Mouse (Mus musculus): ENCODE measurements at regions not wholly inside any gene's neighbourhood (a gene's known extent, or its start where the extent isn't known, plus 50 kb on each side); places are given as distances from the start of the nearest gene placed in this dataset.
A peak's percentile ranks its signal among the peaks of the same experiment; 100 is the strongest.

GRCm38 (mm10) chr12:25192216-25192615 is 95.3 kb upstream of the Id2 start:
- peaks cover 18% of the 10 kb centered on the region for H3K4me1 ChIP-seq
- 87% methylated on average over 6 of the region's 6 CpGs for WGBS
- no peak overlapping the region for H3K4me2 ChIP-seq
- H3K9ac ChIP-seq, result no peak overlapping the region
- H3K27me3 ChIP-seq, result no peaks in the 10 kb centered on the region
- no peaks in the 10 kb centered on the region for H3K9me3 ChIP-seq
- ATAC-seq (ENCODE audit: borderline replicate concordance, extremely low read depth, low FRiP score, low TSS enrichment), result no peak
- H3K4me3 ChIP-seq, result no peak overlapping the region
- H3K27ac ChIP-seq, result no peak overlapping the region
- no peaks in the 10 kb centered on the region for H3K36me3 ChIP-seq

GRCm38 (mm10) chr12:25190360-25190759 is 93.4 kb upstream of the Id2 start:
- H3K9ac ChIP-seq, result no peak overlapping the region
- no peak overlapping the region for H3K4me3 ChIP-seq
- 41% methylated on average over 6 of the region's 6 CpGs for WGBS
- H3K9me3 ChIP-seq, result no peaks in the 10 kb centered on the region
- H3K36me3 ChIP-seq, result no peaks in the 10 kb centered on the region
- H3K27ac ChIP-seq, result no peak overlapping the region
- H3K4me1 ChIP-seq, result peaks cover 14% of the 10 kb centered on the region
- ATAC-seq (ENCODE audit: borderline replicate concordance, extremely low read depth, low FRiP score, low TSS enrichment), result peak; percentile 59; the same call in 1 of the 2 replicates
- H3K4me2 ChIP-seq, result no peak overlapping the region
- H3K27me3 ChIP-seq, result no peaks in the 10 kb centered on the region

- Histone ChIP-seq H3K4me2 (no peak overlapping the region), H3K27ac (no peak overlapping the region), H3K9me3 (no peaks in the 10 kb centered on the region), H3K4me1 (peaks cover 14% of the 10 kb centered on the region), H3K9ac (no peak overlapping the region), H3K4me3 (no peak overlapping the region), H3K36me3 (no peaks in the 10 kb centered on the region), H3K27me3 (no peaks in the 10 kb centered on the region)
- 47% methylated on average over 16 of the region's 16 CpGs for WGBS
- peak; percentile 32; the same call in 1 of the 2 replicates for ATAC-seq (ENCODE audit: borderline replicate concordance, extremely low read depth, low FRiP score, low TSS enrichment)
These were observed 92.3 kb upstream of the Id2 start for GRCm38 (mm10) chr12:25189174-25189761.

- Histone ChIP-seq H3K36me3 (no peaks in the 10 kb centered on the region), H3K4me2 (no peak overlapping the region), H3K27me3 (no peaks in the 10 kb centered on the region), H3K9ac (no peak overlapping the region), H3K4me1 (peaks cover 14% of the 10 kb centered on the region), H3K9me3 (no peaks in the 10 kb centered on the region), H3K4me3 (no peak overlapping the region), H3K27ac (peak overlapping the region; percentile 24; the same call in 1 of the 2 replicates)
- WGBS, result 65% methylated on average over 3 of the region's 3 CpGs
- no peak for ATAC-seq (ENCODE audit: borderline replicate concordance, extremely low read depth, low FRiP score, low TSS enrichment)
These were observed 91.6 kb upstream of the Id2 start for GRCm38 (mm10) chr12:25188556-25188955.

GRCm38 (mm10) chr12:25187216-25187615 is 90.3 kb upstream of the Id2 start:
- ATAC-seq (ENCODE audit: borderline replicate concordance, extremely low read depth, low FRiP score, low TSS enrichment), result no peak
- H3K4me1 ChIP-seq, result peaks cover 14% of the 10 kb centered on the region
- no peak overlapping the region for H3K9ac ChIP-seq
- H3K36me3 ChIP-seq, result no peaks in the 10 kb centered on the region
- no peak overlapping the region for H3K27ac ChIP-seq
- WGBS, result 59% methylated on average over 3 of the region's 3 CpGs
- H3K4me2 ChIP-seq, result no peak overlapping the region
- no peaks in the 10 kb centered on the region for H3K27me3 ChIP-seq
- H3K9me3 ChIP-seq, result no peaks in the 10 kb centered on the region
- H3K4me3 ChIP-seq, result no peak overlapping the region

DNA sequence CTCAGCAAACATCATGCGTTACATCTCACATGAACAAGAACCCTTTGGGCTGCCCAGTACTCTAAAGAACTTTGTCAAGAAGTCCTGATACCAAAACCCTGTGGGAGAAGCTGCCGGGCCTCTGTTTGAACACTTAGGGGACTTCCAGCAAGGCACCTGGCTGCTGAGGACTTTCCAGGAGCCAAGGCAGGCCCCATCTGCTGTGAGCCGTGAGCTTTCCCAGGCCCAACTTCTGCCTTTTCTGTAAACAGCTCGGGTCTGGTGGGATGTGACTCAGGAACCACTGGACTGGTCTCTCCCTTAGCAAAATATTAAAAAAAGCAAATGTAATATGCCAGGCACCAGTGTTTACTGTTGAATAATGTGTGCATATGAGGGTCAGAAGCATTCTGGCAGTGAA is 85.7 kb upstream of the Id2 start:
- no peak for ATAC-seq (ENCODE audit: borderline replicate concordance, extremely low read depth, low FRiP score, low TSS enrichment)
- no peak overlapping the region for H3K27ac ChIP-seq
- no peaks in the 10 kb centered on the region for H3K36me3 ChIP-seq
- H3K4me2 ChIP-seq, result no peak overlapping the region
- no peak overlapping the region for H3K4me3 ChIP-seq
- no peak overlapping the region for H3K9ac ChIP-seq
- no peaks in the 10 kb centered on the region for H3K27me3 ChIP-seq
- 0 out of 2 replicates have a peak, but pooled peaks cover 5% of the 10 kb centered on the region for H3K4me1 ChIP-seq
- WGBS, result 62% methylated on average over 4 of the region's 4 CpGs
- H3K9me3 ChIP-seq, result no peaks in the 10 kb centered on the region

DNA sequence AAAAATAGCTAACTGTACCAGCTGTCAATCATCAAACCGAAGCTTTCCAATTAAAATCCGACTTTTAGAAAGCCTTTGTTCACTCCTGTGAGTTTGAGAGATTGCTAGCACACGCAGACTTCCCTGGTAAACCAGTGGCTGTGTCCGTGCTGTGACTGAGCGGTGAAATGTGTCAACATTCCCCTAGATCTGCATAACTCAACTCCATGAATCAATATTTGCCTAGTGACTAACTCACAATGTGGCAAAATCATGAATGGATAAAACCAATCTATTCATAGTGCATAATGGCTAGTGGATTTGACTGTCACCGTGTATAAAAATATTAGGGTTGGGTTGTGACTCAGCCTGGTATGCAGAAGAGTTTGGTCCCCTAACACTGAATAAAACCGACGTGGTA is 84.4 kb upstream of the Id2 start:
- peak overlapping the region; percentile 38; the same call in 1 of the 2 replicates for H3K27ac ChIP-seq
- no peaks in the 10 kb centered on the region for H3K27me3 ChIP-seq
- ATAC-seq (ENCODE audit: borderline replicate concordance, extremely low read depth, low FRiP score, low TSS enrichment), result no peak
- H3K4me1 ChIP-seq, result 0 out of 2 replicates have a peak, but pooled peaks cover 5% of the 10 kb centered on the region
- no peak overlapping the region for H3K9ac ChIP-seq
- H3K4me2 ChIP-seq, result no peak overlapping the region
- no peaks in the 10 kb centered on the region for H3K36me3 ChIP-seq
- H3K4me3 ChIP-seq, result no peak overlapping the region
- H3K9me3 ChIP-seq, result no peaks in the 10 kb centered on the region
- 66% methylated on average over 8 of the region's 8 CpGs for WGBS

DNA sequence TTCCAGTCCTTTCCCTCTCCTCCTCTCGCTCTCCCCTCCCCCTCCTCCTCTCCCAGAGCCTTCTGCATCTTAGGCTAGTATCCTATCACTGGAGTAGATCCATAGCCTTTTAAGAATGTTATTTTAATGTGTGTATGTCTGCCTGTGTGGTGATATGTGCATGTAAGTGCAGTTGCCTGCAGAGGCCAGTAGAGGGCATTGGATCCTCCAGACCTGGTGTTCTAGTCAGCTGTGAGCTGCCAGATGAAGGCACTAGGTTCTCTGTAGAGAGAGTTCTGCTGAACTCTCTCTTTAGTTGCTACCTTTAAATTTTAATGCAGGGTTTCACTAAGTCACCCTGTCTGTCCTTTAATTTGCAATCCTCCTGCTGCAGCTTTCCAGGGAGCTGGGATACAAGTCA is 83.9 kb upstream of the Id2 start:
- Histone ChIP-seq H3K9me3 (no peaks in the 10 kb centered on the region), H3K4me2 (no peak overlapping the region), H3K27me3 (no peaks in the 10 kb centered on the region), H3K4me1 (0 out of 2 replicates have a peak, but pooled peaks cover 5% of the 10 kb centered on the region), H3K9ac (no peak overlapping the region), H3K4me3 (no peak overlapping the region), H3K27ac (peak overlapping the region; percentile 37; the same call in 1 of the 2 replicates), H3K36me3 (no peaks in the 10 kb centered on the region)
- WGBS, result 83% methylated on average over 1 of the region's 1 CpGs
- no peak for ATAC-seq (ENCODE audit: borderline replicate concordance, extremely low read depth, low FRiP score, low TSS enrichment)

GRCm38 (mm10) chr12:25180289-25180688 is 83.3 kb upstream of the Id2 start:
- no peaks in the 10 kb centered on the region for H3K36me3 ChIP-seq
- no peak overlapping the region for H3K4me3 ChIP-seq
- no peak overlapping the region for H3K9ac ChIP-seq
- no peak overlapping the region for H3K27ac ChIP-seq
- H3K4me1 ChIP-seq, result 0 out of 2 replicates have a peak, but pooled peaks cover 5% of the 10 kb centered on the region
- ATAC-seq (ENCODE audit: borderline replicate concordance, extremely low read depth, low FRiP score, low TSS enrichment), result no peak
- H3K9me3 ChIP-seq, result no peaks in the 10 kb centered on the region
- WGBS, result 55% methylated on average over 3 of the region's 3 CpGs
- no peak overlapping the region for H3K4me2 ChIP-seq
- H3K27me3 ChIP-seq, result no peaks in the 10 kb centered on the region

GRCm38 (mm10) chr12:25178491-25179115 is 81.7 kb upstream of the Id2 start:
- H3K9ac ChIP-seq, result no peak overlapping the region
- 0 out of 2 replicates have a peak, but pooled peaks cover 5% of the 10 kb centered on the region for H3K4me1 ChIP-seq
- WGBS, result 71% methylated on average over 5 of the region's 5 CpGs
- H3K36me3 ChIP-seq, result no peaks in the 10 kb centered on the region
- H3K4me3 ChIP-seq, result no peak overlapping the region
- H3K27me3 ChIP-seq, result no peaks in the 10 kb centered on the region
- no peak for ATAC-seq (ENCODE audit: borderline replicate concordance, extremely low read depth, low FRiP score, low TSS enrichment)
- no peak overlapping the region for H3K4me2 ChIP-seq
- H3K27ac ChIP-seq, result no peak overlapping the region
- no peaks in the 10 kb centered on the region for H3K9me3 ChIP-seq

GRCm38 (mm10) chr12:25177827-25178226 is 80.9 kb upstream of the Id2 start:
- H3K27me3 ChIP-seq, result no peaks in the 10 kb centered on the region
- 57% methylated on average over 3 of the region's 3 CpGs for WGBS

GRCm38 (mm10) chr12:25176565-25176964 is 79.6 kb upstream of the Id2 start:
- Histone ChIP-seq H3K4me1 (peaks cover 8% of the 10 kb centered on the region; the same call in 1 of the 2 replicates), H3K36me3 (no peaks in the 10 kb centered on the region), H3K4me3 (no peak overlapping the region), H3K9me3 (no peaks in the 10 kb centered on the region), H3K27ac (no peak overlapping the region), H3K9ac (no peak overlapping the region), H3K4me2 (no peak overlapping the region), H3K27me3 (no peaks in the 10 kb centered on the region)
- no peak for ATAC-seq (ENCODE audit: borderline replicate concordance, extremely low read depth, low FRiP score, low TSS enrichment)
- WGBS, result 66% methylated on average over 3 of the region's 3 CpGs

More at GRCm38 (mm10) chr12:25177827-25178226, 80.9 kb upstream of the Id2 start:
- Histone ChIP-seq H3K4me2 (no peak overlapping the region), H3K27ac (no peak overlapping the region), H3K9ac (no peak overlapping the region), H3K36me3 (no peaks in the 10 kb centered on the region), H3K4me3 (no peak overlapping the region), H3K4me1 (0 out of 2 replicates have a peak, but pooled peaks cover 5% of the 10 kb centered on the region), H3K9me3 (no peaks in the 10 kb centered on the region)
- no peak for ATAC-seq (ENCODE audit: borderline replicate concordance, extremely low read depth, low FRiP score, low TSS enrichment)
